Mouse (Mus musculus) E14TG2a.4 (cell line): ENCODE results near the gene Plb1.

Source experiments
- H3K27me3 ChIP-seq: 2 replicates; pipeline ENCODE4 v1.6.1; 2014; ENCODE audit warnings: low read length, control low read depth; ENCODE audit not compliant: insufficient read depth
- H3K36me3 ChIP-seq: 2 replicates; pipeline ENCODE4 v1.6.1; 2014; ENCODE audit warnings: low read length, control low read depth; ENCODE audit not compliant: insufficient read depth
- H3K4me1 ChIP-seq: replicated peaks from 2 replicates; pipeline ENCODE4 v1.6.1; 2014; ENCODE audit warnings: low read depth, low read length, control low read depth
- H3K4me3 ChIP-seq: replicated peaks from 2 replicates; pipeline ENCODE4 v1.5.1; 2014; ENCODE audit warnings: mild to moderate bottlenecking, low read length
- H3K9me3 ChIP-seq: 2 replicates; pipeline ENCODE4 v1.6.1; 2014; ENCODE audit warnings: low read length, control low read depth
- CTCF ChIP-seq: conservative IDR thresholded peaks from 2 replicates; pipeline ENCODE4 v1.5.1; 2014; ENCODE audit warnings: low read length
- NANOG ChIP-seq: IDR thresholded peaks from 2 replicates; pipeline ENCODE4 v1.6.1; 2014; ENCODE audit warnings: borderline replicate concordance, low read length, mixed read lengths
- POU5F1 ChIP-seq: IDR thresholded peaks from 2 replicates; pipeline ENCODE4 v1.6.1; 2014; ENCODE audit warnings: low read length, borderline replicate concordance

Gene Plb1

DNA sequence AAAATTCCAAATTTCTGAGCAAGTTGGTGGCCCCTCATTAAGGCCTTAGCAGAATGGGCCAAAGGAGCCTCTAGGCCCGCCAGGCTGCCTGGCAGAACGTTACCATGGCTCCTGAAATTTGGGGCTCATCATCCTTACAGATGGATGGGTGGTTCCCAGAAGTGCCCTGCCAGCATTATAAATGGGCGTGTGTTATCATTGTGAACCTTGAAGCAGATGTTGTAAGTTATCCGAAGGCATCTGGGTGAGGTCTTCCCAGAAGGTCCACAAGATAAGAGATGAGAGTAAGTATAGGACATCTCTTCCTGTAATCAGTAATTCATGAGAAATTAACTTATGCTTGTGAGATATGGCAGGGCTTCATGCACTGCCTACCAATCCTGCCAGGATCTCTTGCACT, 30.0 kb downstream of the Plb1 start:
- no peaks in the 10 kb centered on the region for H3K9me3 ChIP-seq
- H3K27me3 ChIP-seq: no peaks in the 10 kb centered on the region
- no peaks in the 10 kb centered on the region for H3K4me1 ChIP-seq
- no peak for TF ChIP-seq NANOG
- no peak for TF ChIP-seq CTCF
- TF ChIP-seq POU5F1: no peak
- no peak overlapping the region for H3K4me3 ChIP-seq
- no peaks in the 10 kb centered on the region for H3K36me3 ChIP-seq

DNA sequence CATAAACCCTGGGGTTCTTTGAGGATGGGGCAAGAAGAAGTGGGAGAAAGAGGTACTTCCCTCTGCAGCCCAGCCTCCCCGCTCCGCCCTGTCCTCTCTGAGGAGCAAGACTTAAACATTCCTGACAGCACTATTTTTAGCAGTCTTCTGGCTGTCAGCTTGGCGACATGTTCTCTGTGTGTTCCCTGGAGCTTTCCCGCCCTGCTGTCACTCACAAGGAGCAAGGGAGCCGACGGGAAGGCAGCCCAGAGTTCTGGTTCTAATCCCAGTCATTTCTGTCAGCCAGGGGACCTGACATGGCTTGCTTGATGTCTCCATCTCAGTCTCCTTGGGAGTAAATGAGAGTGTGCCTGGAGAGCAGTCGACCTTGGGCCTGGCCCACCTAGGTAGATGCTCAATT, 40.0 kb downstream of the Plb1 start:
- TF ChIP-seq NANOG (no peak), POU5F1 (no peak), CTCF (no peak)

DNA sequence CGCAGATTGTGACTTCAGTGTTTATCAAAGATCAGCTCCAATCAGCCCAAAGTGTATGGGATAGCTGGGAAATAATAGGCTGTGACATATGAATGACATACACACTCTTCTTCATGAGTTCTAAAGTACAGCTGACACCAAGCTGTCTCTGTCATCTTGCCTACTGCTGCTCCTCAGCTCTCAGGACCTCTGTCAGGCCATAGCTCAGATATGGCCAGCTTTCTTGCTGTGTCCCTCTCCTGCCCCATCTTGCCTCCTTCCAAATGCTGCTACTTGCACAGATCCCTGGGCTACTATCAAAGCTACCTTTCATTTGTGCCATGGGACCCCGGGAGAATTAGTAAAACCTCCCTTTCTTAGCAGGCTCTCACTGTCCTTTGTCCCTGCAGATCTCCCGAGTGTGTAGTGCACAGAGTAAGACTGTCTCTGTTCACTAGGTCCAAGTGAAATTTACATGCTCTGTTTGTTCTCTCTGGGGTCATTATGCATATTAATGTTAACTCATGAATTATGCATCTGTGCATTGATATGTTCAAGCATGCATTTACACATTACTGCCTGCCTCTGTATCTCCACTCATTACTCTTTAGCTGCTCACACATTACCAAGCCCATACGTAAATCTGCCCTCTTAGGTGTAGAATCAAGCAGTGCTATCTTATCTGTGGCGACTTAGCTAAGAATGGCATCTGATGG, 45.6 kb downstream of the Plb1 start:
- Histone ChIP-seq H3K27me3 (0 out of 2 replicates have a peak, but pooled peaks cover 7% of the 10 kb centered on the region), H3K36me3 (no peaks in the 10 kb centered on the region), H3K4me1 (peaks cover 14% of the 10 kb centered on the region), H3K4me3 (no peak overlapping the region), H3K9me3 (no peaks in the 10 kb centered on the region)
- no peak for TF ChIP-seq NANOG
- TF ChIP-seq POU5F1: no peak
- TF ChIP-seq CTCF: no peak

More for the DNA sequence above, 40.0 kb downstream of the Plb1 start:
- Histone ChIP-seq H3K4me1 (0 out of 2 replicates have a peak, but pooled peaks cover 7% of the 10 kb centered on the region), H3K9me3 (no peaks in the 10 kb centered on the region), H3K4me3 (no peak overlapping the region), H3K36me3 (no peaks in the 10 kb centered on the region), H3K27me3 (peaks cover 5% of the 10 kb centered on the region; the same call in 1 of the 2 replicates)

DNA sequence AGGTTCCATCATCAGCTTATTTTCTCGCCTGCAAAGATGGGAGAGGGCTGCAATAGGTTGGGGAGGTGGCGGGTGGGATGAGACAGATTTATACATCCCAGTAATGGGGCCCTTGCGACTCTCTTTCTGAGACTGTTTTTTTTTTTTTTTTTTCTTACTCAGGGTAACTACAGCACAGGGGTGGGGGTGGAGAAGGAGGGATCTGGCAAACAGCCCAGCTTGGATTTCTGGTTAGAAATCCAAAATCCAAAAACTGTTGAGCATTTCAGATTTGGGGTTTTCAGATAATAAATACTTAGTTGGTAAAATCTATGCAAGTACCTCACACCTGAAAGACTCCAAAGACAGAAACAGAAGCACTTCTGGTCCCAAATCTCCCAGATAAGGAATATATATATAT, 47.6 kb downstream of the Plb1 start:
- Histone ChIP-seq H3K4me1 (peaks cover 10% of the 10 kb centered on the region), H3K9me3 (no peaks in the 10 kb centered on the region), H3K4me3 (no peak overlapping the region), H3K36me3 (no peaks in the 10 kb centered on the region), H3K27me3 (0 out of 2 replicates have a peak, but pooled peaks cover 7% of the 10 kb centered on the region)
- TF ChIP-seq CTCF (no peak), NANOG (no peak), POU5F1 (no peak)

DNA sequence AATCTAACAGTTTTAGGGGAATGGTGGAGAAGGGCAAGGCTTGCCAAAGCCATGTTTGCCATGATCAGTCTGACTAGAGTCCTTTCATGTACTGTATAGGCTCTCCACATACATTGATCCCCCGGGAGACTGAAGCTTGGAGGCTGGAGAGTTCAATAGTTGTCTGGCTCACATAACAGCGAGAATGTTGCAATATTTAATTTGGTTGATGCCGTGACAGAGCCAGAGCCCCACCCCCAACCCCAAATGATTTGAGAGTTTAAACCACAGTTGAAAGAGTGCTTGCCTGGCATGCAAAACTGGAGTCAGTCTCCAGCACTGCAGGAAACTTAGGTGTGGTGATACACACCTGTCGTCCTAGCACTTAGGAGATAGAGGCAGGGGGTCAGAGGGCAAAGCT, 49.8 kb downstream of the Plb1 start:
- peaks cover 17% of the 10 kb centered on the region; the same call in 1 of the 2 replicates for H3K27me3 ChIP-seq
- TF ChIP-seq CTCF: no peak
- TF ChIP-seq NANOG: no peak
- no peak for TF ChIP-seq POU5F1
- peaks cover 10% of the 10 kb centered on the region for H3K4me1 ChIP-seq
- no peaks in the 10 kb centered on the region for H3K36me3 ChIP-seq
- no peak overlapping the region for H3K4me3 ChIP-seq
- no peaks in the 10 kb centered on the region for H3K9me3 ChIP-seq

DNA sequence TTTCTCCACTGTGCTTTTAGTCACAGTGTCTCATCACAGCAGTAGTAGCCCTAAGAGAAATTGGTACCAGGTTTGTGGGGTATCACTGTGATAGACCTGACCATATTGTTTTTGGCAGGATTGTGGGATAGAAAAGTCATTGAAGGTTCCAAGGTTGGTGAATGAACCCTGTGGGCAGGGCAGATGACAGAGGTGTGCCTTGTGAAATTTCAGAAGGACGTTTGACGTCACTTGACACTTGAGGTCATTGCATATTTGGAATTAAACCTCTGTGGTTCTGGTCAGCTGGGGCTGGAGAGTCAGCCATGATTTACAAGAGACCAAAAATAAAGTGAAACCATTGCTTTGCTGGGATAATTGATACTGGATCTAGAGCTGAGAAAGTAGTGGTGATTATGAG, 50.9 kb downstream of the Plb1 start:
- Histone ChIP-seq H3K4me3 (no peak overlapping the region), H3K27me3 (peaks cover 17% of the 10 kb centered on the region; the same call in 1 of the 2 replicates), H3K9me3 (no peaks in the 10 kb centered on the region), H3K4me1 (peaks cover 14% of the 10 kb centered on the region), H3K36me3 (no peaks in the 10 kb centered on the region)
- TF ChIP-seq POU5F1: no peak
- TF ChIP-seq NANOG: no peak
- no peak for TF ChIP-seq CTCF

DNA sequence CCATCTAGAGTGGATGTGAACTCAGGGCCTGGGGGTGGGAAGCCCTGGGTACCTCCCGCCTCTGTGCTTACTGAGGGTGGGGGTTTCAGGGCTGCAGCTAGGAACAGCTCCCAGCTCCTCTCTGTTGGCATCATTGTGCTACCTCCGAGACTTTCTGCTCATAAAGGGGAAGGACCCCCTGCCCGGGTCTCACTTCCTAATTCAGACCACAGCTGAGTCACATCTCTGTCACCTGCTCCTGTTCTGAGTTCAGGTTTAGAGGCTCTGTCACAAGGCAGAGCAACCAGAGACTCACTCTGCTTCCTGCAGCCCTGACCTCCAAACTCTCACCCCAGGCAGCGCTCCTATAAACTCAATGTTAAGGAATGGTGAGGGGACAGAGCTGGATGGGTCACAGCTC, 53.8 kb downstream of the Plb1 start:
- Histone ChIP-seq H3K36me3 (no peaks in the 10 kb centered on the region), H3K9me3 (no peaks in the 10 kb centered on the region), H3K4me1 (peaks cover 14% of the 10 kb centered on the region), H3K27me3 (peaks cover 20% of the 10 kb centered on the region), H3K4me3 (no peak overlapping the region)
- TF ChIP-seq POU5F1: no peak
- no peak for TF ChIP-seq CTCF
- no peak for TF ChIP-seq NANOG

DNA sequence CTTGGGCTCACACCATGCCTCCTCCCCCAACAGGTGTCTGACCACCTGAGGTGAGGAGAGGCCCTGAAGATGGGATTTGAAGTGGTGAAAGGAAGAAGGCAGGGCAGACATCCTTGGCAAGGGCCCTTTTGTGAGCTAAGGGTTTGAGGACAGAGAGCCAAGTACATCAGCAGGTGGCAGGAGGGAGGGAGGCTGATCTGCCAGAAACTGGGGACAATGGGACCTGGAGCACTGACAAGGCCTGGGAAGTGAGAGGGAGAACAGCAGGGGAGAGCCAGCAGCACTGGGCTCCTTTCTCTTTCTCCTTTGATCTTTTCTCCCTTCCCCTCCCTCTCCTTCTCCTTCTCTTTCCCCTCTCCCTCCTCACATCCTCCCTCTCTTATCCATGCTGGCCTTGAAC, 55.5 kb downstream of the Plb1 start:
- peaks cover 17% of the 10 kb centered on the region for H3K27me3 ChIP-seq
- H3K4me1 ChIP-seq: peaks cover 4% of the 10 kb centered on the region; the same call in 1 of the 2 replicates
- no peaks in the 10 kb centered on the region for H3K36me3 ChIP-seq
- TF ChIP-seq POU5F1 (no peak), NANOG (no peak), CTCF (no peak)
- no peak overlapping the region for H3K4me3 ChIP-seq
- no peaks in the 10 kb centered on the region for H3K9me3 ChIP-seq

DNA sequence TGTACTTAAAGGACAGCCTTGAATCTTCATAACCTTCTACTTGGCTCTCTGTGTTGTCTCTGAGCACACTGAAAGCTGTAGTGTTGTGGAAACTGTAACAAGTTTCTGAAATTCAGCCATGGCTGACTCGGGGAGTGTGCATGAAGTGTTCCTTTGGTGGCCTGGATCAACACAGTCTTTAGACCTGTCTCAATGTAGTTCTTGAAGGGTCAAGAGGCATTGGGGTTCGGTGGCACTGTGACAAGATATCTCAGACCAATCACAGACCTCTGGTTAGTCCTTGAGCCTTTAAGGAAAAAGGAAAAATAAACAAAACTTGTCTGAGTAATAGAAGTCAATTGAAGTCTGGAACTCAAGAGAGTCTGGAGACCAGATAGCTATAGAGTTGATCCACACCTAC, 58.8 kb downstream of the Plb1 start:
- H3K9me3 ChIP-seq: no peaks in the 10 kb centered on the region
- H3K4me3 ChIP-seq: no peak overlapping the region
- H3K27me3 ChIP-seq: peaks cover 12% of the 10 kb centered on the region
- H3K4me1 ChIP-seq: peaks cover 4% of the 10 kb centered on the region; the same call in 1 of the 2 replicates
- no peaks in the 10 kb centered on the region for H3K36me3 ChIP-seq
- TF ChIP-seq NANOG (no peak), POU5F1 (no peak), CTCF (no peak)
